Mouse (Mus musculus) ES-CJ7 (cell line): ENCODE results near the gene Immp2l.

Source experiments
- DNase-seq: peaks from one replicate; pipeline ENCODE4 v3.0.0; 2011; ENCODE audit warnings: low read depth, low spot score

The Immp2l gene

DNA sequence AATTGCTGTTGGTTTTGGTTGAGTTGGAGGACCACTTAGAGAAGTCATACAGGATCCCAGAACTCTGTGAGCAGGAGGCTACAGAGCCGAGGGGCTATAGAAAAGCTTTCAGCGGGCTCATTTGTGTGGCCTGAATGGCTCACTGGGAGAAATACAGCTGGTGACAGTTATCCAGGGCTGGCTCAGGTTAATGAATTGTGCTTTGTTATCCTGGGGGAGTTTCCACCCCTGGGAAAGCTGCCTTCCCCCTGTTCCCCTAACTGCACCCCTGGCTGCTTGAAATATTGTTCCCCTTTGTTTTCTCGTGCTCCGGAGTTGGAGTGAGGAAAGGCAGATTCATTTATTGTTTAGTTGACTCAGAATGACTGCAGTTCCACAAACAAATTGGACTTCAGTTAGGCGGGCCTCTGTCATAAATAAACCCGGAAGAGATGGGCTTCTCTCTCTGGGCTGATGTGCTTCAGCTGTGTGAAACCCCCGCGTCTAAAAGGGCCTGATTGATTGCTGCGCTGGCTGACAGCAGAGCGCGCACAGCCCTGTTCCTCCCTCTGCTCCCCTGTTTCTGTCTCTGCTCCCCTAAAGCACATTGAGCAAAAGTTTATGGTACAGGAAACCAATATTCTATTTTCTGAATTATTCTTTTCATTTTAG lies 291.0 kb downstream of the Immp2l start:
- DNase-seq: no peak

DNA sequence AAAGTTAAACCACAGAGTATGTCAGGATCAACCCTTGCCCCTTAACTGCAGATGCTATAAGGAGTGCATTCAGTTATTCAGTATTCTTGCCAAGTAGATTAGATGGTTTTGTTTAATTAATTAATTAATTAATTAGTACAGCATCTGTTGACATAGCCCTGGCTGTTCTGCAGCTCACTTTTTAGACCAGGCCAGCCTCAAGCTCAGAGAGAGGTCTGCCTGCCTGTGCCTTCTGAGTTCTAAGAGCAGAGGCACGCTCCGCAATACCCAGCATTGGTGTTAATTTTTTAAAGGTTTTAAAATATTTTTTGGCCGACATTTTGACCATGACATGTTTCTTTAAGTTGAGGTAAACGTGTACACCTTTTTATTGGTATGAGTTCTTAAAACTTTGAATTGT lies 292.0 kb downstream of the Immp2l start:
- no peak for DNase-seq

DNA sequence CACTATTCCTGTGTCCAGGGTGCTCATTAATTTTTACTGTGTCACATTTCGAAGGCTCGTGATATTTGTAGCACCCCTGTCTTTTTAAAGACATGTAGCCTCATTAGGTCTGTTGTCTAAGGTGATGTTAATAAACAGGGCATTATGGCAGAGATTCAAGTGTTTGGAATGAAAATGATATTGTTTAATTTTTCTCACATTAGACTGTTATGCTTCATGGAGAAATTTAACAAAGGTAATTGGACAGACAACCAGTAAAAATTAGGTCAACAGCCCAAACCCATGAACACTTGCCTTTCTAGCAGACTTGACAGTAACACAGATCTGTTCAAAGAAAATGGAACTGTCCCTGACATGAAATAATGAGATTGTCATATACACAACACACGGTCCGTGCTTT lies 292.5 kb downstream of the Immp2l start:
- no peak for DNase-seq

DNA sequence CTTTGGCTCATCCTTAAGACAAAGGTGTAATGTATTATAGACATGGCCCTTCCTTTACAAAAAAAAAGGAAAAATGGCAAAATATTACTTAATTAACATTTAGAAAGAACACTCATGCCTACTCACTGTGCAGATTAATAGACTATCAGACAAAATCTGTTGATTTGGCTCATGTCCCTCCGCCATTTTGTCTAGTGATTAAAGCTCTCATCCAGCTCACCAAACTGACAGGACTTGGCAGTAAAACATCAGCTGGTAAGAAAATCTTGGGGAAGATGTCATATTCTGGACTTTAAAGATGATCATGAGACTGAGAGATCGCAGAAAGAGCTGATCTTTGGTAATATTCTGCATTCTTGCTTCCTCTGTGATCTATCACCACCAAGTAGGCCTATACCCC lies 293.5 kb downstream of the Immp2l start:
- no peak for DNase-seq

DNA sequence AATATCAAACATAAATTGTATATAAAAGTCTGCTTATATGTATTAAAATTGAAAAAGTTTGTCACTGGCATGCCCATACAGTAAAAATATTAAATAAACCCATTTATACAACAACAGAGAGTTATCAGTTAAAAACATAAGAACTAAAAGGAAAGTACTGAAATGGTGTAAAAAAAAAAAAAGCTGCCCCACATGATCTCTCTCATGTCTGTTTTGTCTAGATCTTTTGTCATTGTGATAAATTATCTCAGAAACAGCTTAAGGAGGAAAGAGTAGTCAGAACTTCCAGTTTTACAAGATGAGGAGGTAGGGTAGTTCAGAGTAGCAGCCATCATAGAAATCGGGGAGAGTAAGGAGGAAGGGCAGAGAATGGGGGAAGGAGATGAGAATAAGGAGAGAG lies 298.1 kb downstream of the Immp2l start:
- DNase-seq: no peak

DNA sequence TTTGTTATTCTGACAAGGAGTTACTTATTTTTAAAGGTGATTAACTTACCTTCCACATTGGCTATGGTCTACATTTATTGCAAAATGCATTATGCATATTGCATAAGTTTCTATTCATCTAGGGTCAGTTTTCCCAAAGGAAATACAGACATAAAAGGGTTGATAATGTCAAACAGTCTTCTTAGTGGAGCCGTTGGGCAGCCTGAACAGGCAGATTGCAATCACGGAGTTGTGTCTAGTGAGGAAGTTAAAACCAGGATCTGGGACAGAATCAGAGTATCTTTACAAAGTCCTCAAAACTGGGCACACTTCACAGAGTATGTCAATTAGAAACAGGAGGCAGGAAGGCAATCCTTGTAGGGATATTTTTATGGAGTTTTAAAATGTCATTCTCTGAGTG lies 300.5 kb downstream of the Immp2l start:
- DNase-seq: no peak

DNA sequence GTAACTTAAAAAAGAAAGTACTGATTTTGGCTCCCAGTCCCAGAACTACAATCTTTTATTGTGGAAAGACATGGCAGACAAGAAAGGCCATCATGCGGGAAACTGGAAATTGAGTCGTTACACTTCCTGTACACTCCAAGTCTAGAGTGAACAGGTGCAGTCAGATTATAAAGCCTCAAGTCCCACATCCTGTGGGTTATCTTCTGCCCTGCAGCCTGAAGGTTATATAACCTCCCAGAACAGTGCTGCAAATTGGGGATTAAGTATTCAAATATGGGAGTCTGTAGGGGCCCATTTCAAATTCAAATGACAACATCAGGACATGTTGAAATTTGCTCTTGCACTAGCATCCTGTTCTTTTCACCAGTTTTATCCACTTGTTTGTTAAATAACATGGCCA lies 301.9 kb downstream of the Immp2l start:
- peak; percentile 9 for DNase-seq

DNA sequence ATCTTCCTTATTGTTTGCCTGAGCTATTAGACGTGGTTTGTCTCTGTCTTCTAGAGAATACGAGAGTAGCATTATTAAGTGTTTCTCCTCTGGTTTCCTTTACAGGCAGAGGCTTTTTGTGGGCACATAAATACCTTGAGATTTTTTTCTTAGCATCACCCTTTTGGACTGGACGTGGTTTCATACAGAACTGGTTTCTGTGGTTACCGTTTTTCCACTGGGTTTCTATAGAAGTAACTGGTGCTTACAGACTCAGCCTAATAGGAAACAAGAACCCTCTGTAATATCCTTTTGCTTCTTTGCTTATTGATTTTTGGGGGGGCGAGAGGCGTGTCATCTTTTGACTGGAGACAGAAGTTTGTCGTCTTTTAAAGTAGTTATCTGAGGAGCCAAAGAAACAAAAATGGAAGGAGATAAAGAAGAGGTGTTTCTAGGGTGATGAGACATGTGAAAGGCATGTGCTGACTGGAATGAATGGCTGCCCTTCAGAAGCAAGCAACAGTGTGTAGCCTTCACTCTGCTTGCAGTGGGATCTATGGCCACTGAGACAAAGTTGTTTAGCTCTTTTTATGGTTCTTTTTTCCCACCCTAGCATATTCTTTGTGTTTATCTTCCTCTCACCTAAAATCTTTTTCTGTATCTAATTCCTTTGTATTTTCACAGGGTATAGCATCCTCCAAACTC lies 307.2 kb downstream of the Immp2l start:
- DNase-seq: no peak

DNA sequence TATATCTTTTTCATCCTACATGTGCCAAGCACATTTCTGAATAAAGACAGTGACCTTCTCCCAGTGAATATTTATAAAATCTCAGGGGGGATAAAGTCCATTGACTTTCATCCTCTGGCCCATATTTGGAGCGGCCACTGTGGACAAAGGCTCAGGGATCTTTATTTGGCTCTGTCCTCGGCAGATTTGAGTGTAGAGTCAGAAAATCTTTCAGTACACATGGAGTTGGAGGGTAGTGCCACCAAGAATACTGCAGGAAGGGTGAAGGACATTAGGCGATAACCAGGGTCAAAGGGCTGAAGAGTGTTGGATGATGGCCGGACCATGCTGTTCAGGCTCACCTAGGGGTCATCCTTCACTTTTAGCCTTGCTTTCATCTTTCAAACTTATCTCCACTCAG lies 321.7 kb downstream of the Immp2l start:
- no peak for DNase-seq

DNA sequence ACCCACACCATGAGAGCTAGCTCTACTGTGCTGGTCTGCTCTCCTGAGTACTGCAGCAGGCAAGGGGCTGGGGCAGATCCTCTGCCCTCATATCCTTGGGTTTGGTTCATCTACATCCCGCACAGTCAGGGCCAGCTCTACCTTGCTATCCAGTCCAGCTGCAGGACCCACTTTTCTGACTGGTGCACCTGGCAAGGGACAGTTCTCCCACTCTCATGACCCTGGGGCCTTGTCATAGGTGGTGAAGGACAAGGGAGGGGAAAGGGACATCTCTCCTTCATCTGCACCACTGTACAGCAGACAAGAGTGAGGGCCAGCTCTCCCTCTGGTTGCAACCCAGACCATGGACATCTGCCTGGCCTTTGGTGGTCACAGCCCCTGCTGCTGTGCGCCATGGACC lies 323.6 kb downstream of the Immp2l start:
- DNase-seq: no peak

DNA sequence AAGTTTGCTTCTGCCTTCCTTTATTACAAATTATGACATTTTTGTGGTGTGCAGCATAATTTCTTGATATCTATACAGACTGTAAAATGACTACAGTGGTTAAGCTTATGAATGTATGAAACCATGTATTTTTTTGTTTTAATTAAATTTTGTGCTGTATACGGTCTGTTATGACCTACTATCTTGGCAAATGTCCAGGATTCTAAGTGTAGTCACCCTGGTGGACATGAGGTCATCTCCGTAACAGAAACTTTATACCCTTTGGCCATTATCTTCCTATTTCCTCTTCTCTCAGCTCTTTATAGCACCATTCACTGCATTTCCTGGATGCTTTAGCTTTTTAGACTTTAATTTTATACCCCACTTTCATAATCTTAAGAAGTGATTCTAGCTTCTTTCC lies 325.5 kb downstream of the Immp2l start:
- no peak for DNase-seq

DNA sequence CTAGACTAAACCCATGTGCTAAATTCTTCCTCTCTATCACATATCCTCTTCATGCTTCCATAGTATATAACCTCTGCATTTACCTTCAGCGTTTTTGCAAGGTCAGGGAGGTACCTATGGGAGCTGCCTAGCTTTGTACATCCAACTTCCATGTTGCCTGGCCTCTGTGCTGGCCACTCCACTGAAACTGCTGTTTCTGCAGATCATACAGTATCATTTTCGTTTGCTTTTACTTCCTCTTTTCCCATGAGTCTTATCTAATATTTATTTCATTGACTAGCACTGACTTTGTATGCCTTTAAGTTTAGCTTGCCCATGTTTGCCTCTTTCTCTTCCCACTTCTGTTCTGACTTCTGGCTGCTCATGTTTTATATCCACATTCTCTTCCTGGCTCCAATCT lies 325.9 kb downstream of the Immp2l start:
- DNase-seq: no peak

DNA sequence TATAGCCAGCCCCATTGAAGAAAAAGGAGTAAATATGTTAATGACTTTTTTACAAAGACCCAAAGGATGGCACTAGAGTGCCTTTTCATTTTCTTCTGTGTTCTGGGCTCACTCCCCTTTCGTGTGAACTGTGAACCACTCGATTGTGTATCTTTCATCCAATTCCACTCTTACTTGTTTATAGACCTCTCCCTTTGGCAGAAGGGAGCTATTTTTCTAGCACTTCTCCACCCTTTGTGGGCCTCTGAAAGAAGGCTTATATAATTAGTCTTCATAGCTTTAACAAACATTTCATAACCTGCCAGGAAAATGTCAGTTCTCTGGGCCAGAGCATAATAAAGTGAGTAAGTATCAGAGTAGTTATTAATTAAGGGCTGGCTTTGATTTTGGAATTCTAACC lies 327.4 kb downstream of the Immp2l start:
- DNase-seq: no peak

DNA sequence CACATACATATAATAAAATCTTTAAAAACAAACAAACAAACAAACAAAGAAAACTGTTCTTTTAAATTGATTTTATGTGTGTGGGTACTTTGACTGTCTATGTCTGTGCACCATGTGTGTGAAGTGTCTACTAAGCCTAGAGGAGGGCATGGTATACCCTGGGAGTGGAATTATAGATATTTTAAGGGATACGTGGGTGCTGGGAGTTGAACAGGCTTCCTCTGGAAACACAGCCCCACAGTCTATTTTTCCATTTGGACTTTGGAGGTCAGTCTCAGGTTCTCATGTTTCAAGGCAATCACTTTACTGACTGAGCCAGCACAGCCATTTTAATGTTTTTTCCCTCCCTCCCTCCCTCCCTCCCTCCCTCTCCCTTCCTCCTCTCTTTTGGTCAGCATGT lies 331.0 kb downstream of the Immp2l start:
- no peak for DNase-seq

DNA sequence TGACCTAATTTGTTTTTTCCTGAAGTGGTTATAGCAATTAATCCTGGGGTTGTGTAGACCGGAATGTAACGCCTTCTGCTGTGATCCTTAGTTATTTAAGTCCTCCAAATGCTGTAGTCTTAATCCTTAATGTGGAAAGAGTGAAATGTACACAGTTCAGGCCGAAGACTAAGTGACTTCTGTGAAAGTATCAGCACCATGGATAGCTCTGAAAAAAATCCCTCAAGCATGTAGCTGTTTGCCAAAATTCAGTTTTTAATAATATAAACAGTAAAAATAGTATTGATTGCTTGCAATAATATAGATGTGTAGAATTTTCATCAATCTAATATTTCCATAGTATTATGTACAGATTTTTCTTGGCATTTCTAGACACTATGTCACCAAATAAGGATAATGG lies 332.1 kb downstream of the Immp2l start:
- no peak for DNase-seq

DNA sequence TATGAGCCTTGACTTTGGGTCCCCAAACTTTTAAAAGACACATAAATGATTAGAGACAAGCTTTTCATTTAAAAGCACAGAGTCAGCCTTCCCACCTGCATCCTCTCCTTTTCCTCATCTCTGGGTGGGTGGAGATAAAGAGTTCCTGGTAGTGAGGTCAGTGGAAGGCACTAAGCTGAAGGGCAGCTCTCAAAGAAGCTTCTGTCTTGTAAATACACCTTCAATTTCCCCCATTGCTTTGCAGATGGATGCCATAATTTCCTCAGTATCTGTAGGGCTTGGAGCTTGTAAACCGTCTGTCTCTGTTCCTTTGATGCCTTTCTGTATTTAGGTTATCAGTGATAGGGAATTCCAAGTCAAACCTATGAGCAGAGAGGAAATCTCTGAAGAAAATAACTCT lies 362.8 kb downstream of the Immp2l start:
- DNase-seq: peak; percentile 84

DNA sequence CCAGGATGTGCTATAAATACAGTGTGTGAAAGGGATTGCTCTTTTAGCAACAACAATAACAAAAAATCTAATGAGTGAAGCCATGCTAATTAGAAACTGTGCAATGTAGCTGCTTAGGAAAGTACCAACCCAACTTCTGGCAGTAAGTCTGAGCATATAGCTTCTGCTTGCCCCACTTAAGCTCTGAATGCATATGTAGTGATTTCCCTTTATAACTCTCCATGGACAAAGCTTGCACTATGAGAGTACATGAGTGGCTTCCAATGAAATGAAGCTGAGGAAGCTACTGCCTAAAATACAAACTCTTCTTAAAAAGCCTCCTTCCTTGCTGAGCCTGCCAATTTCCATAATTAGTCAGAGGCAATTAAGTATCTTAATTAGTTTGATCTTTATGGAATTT lies 370.3 kb downstream of the Immp2l start:
- DNase-seq: no peak

DNA sequence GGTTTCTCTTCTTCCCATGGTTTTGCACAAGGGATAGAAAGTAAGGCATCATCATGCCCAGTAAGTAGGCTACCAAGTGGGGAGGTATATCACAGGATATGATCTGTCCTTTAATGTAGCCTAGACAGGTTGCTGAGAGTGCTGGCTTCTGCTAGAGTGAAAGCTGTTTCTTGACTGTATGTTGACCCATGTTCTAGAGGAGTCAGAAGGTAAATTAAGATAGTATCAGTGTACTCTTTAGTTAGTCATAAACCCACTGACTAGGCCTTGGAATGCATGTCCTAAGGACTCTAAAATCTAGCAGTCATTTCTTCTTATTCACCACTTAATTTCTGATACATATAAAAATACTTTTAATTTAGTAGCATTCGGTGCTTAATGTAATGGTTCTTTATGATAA lies 377.2 kb downstream of the Immp2l start:
- no peak for DNase-seq

DNA sequence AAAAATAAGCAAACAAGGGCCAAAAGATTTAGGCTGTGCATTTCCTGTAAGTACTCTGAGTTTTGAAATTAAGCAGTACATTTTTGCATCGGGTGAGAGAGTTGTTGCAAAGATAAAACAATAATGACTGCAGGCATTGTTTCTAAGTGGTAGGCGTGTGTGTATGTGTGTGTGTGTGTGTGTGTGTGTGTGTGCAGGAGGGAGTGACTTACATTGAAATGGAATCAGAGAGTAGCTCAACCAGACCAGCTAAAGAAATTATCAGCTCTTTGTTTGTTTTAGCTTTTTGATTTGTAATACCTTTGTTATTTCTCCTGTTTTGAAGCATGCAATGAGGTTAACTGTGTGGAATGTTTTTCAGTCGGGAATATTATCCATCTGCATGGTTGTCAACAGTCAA lies 378.0 kb downstream of the Immp2l start:
- no peak for DNase-seq

DNA sequence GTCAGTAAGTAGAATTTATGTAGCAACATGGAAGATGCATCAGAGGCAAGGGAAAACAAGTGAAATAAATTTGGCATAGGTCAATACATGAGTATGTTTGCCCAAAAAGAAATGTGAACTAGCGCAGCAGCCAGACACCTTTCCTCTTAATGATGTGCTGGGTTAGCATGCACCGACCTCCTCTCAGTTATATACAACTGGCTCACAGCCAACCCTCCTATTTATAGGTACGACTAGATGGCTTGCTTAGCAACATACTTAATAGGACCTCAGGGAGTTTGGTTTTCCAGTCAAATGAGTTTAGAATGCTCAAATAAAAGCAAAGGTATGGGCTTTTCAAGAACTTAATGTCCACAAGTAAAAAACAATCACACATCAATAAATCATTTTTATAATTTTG lies 385.5 kb downstream of the Immp2l start:
- no peak for DNase-seq

DNA sequence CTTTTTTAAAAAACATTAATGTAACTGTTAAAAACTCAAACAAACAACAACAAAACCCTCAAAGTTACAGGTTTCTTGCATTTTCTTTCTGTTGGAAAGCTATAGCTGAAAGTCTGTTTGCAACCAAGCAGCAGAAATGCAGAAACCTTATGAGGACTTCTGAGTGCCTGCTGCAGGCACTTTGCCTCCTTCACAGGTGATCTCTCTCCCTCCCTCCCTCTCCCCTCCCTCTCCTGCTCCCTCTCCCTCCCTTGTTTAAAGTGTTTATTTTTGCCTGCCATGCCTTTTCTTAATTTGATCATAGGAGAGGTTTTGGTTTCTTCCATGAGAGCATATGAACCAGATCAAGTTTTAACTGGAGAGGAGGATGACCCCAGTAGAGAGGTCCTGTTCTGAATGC lies 392.7 kb downstream of the Immp2l start:
- no peak for DNase-seq

DNA sequence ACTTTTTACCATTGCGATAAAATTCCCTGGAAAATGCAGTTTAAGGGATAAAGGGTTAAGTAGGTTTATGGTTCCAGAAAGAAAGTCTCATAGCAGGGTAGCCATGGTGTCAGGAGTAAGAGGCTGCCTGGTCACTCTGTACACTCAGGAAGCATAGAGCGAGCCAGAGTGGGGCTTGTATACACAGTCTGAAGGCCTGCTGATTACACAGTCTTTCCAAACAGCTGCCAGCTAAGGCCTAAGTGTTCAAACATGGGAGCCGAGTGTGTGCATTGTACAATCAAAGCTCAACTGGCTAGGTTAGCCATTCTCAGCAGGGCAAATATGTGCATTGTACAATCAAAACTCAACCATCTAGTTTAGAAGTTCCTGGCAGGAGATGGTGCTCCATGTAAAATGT lies 393.2 kb downstream of the Immp2l start:
- DNase-seq: no peak

DNA sequence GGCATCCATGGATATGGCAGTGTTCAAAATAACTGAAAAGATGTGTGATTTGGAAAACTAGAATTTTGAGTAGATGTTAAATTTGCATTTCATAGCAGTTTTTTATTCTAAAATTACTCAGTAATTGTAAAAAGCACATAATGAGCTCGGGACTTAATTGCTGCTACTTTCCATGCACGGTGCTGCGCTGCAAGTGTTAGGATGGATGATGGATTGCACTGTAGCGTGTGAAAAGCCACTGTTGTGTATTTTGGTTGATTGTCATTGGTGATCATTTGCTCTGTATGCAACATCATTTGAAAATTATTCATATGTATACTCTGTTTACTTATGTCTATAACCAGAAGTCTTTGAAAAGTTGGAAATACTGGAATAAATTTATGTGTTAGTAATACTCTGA lies 394.1 kb downstream of the Immp2l start:
- no peak for DNase-seq
